Mouse (Mus musculus) heart, embryonic 15.5 days (tissue): ENCODE results near the gene Pomt1. TPM values are rescaled to one million over a fixed set of nuclear protein-coding genes. Genes with fewer than 3 reads are reported as not detected.

Source experiments
- ATAC-seq: fragments of 200-750 bp; cut with Nextera tagmentation; replicated peaks from 2 replicates; pipeline ENCODE4 v1.8.0; 2017; ENCODE audit warnings: low read depth, moderate TSS enrichment; ENCODE audit not compliant: insufficient number of reproducible peaks, insufficient read depth, low FRiP score
- H3K27ac ChIP-seq: fragments of 300-500 bp; sonication (generic); 2 replicates; pipeline ENCODE4 v1.5.1; 2015; ENCODE audit warnings: mild to moderate bottlenecking, inconsistent platforms
- H3K27me3 ChIP-seq: fragments of 300-500 bp; sonication (generic); 2 replicates; pipeline ENCODE4 v1.6.1; 2015; ENCODE audit warnings: inconsistent platforms
- H3K36me3 ChIP-seq: fragments of 300-500 bp; sonication (generic); 2 replicates; pipeline ENCODE4 v1.6.1; 2015; ENCODE audit warnings: mild to moderate bottlenecking, inconsistent platforms
- H3K4me1 ChIP-seq: fragments of 300-500 bp; sonication (generic); replicated peaks from 2 replicates; pipeline ENCODE4 v1.6.1; 2015; ENCODE audit warnings: inconsistent platforms
- H3K4me2 ChIP-seq: fragments of 300-500 bp; sonication (generic); 2 replicates; pipeline ENCODE4 v1.6.1; 2015; ENCODE audit warnings: inconsistent platforms, mild to moderate bottlenecking, moderate library complexity
- H3K4me3 ChIP-seq: fragments of 300-500 bp; sonication (generic); 2 replicates; pipeline ENCODE4 v1.5.1; 2015; ENCODE audit warnings: mild to moderate bottlenecking, inconsistent platforms
- H3K9ac ChIP-seq: fragments of 300-500 bp; sonication (generic); 2 replicates; pipeline ENCODE4 v1.6.1; 2015; ENCODE audit warnings: mild to moderate bottlenecking, inconsistent platforms
- H3K9me3 ChIP-seq: fragments of 300-500 bp; sonication (generic); replicated peaks from 2 replicates; pipeline ENCODE4 v1.6.1; 2016; ENCODE audit warnings: inconsistent platforms
- WGBS: fragments of 180-500 bp; shearing (Covaris S2); methylation state at CpG from one replicate; pipeline ENCODE4 v1.1.7; 2015; ENCODE audit warnings: mixed read lengths; 5-methylcytosine and 5-hydroxymethylcytosine counted together
- polyA plus RNA-seq: library from polyadenylated mRNA; unstranded; fragments of >200 nt; fragmentation: Nextera tagmentation; extraction: Ambion mirVana; gene quantifications from 2 replicates; pipeline ENCODE4 v1.2.1, GENCODE M21; 2015

Pomt1 gene
- polyA plus RNA-seq, 1 experiment from 2014 or later, result 15.4 TPM

GRCm38 (mm10) chr2:32222057-32222456 is 14.3 kb upstream of the Pomt1 start:
- H3K27ac ChIP-seq, result no peak overlapping the region
- peaks cover 100% of the 10 kb centered on the region for H3K36me3 ChIP-seq
- H3K4me2 ChIP-seq, result no peak overlapping the region
- WGBS, result 85% methylated on average over 10 of the region's 10 CpGs
- no peaks in the 10 kb centered on the region for H3K9me3 ChIP-seq
- H3K27me3 ChIP-seq, result no peaks in the 10 kb centered on the region
- no peak overlapping the region for H3K4me3 ChIP-seq
- no peak for ATAC-seq
- H3K4me1 ChIP-seq, result no peaks in the 10 kb centered on the region
- no peak overlapping the region for H3K9ac ChIP-seq

- H3K27me3 ChIP-seq, result no peaks in the 10 kb centered on the region
- H3K4me2 ChIP-seq, result peak overlapping the region; percentile 81
- WGBS, result 30% methylated on average over 7 of the region's 7 CpGs
- no peak for ATAC-seq
- H3K4me3 ChIP-seq, result peak overlapping the region; percentile 77
- H3K9me3 ChIP-seq, result no peaks in the 10 kb centered on the region
- H3K36me3 ChIP-seq, result peaks cover 35% of the 10 kb centered on the region
- H3K4me1 ChIP-seq, result peaks cover 18% of the 10 kb centered on the region
- H3K27ac ChIP-seq, result peak overlapping the region; percentile 90
- peak overlapping the region; percentile 67 for H3K9ac ChIP-seq
Measured at GRCm38 (mm10) chr2:32235433-32235832, 957 bp upstream of the Pomt1 start.

DNA sequence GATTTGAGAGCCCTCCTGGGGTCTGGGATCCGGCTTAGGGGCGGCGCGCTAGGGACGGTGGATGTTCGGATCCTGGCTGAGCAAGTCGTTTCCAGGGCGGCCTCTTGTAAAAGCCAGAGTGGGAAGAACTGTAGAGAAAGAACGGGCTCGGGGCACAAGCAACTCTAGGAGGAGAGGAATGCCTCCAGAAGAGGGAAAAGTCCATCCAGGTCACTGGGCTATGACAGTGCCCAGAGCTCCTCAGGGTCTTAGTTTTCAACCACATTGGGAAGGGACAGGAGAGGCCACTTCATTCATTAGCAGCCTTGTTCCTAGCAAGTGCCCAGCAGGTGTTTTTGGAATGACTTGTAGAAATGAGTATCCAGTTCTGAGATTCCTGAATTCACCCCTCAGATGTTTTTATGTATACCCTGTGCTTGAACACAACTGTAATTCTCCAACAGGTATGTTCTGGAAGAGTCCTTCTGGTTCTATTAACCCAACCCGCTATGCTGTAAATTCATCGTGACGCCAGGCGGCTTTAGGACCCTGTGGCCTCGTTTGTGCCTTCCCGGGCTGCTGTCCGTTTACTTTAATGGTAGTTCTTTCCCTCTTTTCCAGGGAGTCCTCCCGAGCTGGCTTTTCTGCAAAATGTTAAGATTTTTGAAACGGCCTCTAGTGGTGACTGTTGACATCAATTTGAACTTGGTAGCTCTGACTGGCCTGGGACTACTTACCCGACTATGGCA is 534 bp downstream of the Pomt1 start:
- peak overlapping the region; percentile 68 for H3K9ac ChIP-seq
- peak overlapping the region; percentile 77 for H3K4me3 ChIP-seq
- peak; percentile 32 for ATAC-seq
- peak overlapping the region; percentile 90 for H3K27ac ChIP-seq
- peaks cover 18% of the 10 kb centered on the region for H3K4me1 ChIP-seq
- peak overlapping the region; percentile 81 for H3K4me2 ChIP-seq
- no peaks in the 10 kb centered on the region for H3K9me3 ChIP-seq
- peaks cover 24% of the 10 kb centered on the region; the same call in 1 of the 2 replicates for H3K36me3 ChIP-seq
- WGBS, result under 1% methylated on average over 20 of the region's 20 CpGs
- no peaks in the 10 kb centered on the region for H3K27me3 ChIP-seq

- Histone ChIP-seq H3K9ac (peak overlapping the region; percentile 68), H3K4me1 (peaks cover 18% of the 10 kb centered on the region), H3K9me3 (no peaks in the 10 kb centered on the region), H3K4me2 (peak overlapping the region; percentile 81), H3K4me3 (peak overlapping the region; percentile 77), H3K36me3 (peaks cover 19% of the 10 kb centered on the region; the same call in 1 of the 2 replicates), H3K27ac (peak overlapping the region; percentile 90), H3K27me3 (no peaks in the 10 kb centered on the region)
- WGBS, result 36% methylated on average over 4 of the region's 4 CpGs
- no peak for ATAC-seq
Measured at GRCm38 (mm10) chr2:32237571-32237970, 1.2 kb downstream of the Pomt1 start.

DNA sequence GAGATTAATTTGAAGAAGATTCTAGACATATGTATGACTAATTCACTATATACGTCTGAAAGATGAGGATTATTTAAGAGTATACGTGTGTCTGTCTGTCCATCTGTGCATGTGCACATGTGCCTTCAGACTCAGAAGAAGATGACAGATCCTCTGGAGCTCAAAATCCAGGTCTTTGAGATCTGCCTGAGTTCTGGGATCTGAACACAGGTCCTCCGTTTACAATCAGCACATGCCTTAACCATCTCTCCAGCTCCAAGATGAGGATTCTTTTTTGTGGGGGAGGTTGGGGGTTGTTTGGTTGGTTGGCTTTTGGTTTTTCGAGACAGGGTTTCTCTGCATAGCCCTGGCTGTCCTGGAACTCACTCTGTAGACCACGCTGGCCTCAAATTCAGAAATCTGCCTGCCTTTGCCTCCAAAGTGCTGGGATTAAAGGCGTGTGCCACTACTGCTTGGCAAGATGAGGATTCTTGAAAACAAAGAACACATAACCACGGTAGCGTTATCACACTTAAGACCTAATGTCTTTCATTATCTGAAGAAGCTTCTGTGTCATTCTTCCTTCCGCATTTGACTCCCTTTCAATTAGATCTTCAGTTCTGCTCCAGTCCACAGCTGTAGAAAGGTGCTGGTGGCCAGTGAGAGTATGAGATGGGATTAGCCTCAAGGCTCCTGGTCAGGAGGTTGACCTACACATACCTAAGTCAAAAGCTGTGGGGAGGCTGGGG is 2.5 kb downstream of the Pomt1 start:
- H3K27ac ChIP-seq, result no peak overlapping the region
- peaks cover 18% of the 10 kb centered on the region for H3K4me1 ChIP-seq
- H3K9me3 ChIP-seq, result no peaks in the 10 kb centered on the region
- no peak overlapping the region for H3K4me2 ChIP-seq
- peaks cover 7% of the 10 kb centered on the region; the same call in 1 of the 2 replicates for H3K36me3 ChIP-seq
- ATAC-seq, result no peak
- H3K27me3 ChIP-seq, result no peaks in the 10 kb centered on the region
- no peak overlapping the region for H3K9ac ChIP-seq
- no peak overlapping the region for H3K4me3 ChIP-seq
- WGBS, result 84% methylated on average over 9 of the region's 9 CpGs

DNA sequence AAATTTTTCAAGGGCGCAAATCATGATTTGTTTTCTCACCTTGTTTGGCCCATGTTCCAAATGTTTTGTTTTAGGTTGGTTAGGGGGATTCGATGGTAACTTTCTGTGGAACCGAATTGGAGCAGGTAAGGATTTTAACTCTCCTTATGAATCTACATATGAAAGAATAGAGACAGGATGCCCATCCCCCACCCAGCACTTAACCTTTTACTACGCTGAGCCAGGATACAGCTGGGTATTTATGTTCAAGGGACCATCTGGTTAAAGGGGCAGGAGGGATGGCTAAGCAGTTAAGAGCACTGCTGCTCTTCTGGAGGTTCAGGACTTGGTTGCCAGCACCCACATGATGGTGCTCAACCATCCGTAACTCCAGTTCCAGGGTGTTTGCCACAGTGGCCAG is 4.2 kb downstream of the Pomt1 start:
- peaks cover 10% of the 10 kb centered on the region for H3K4me1 ChIP-seq
- no peaks in the 10 kb centered on the region for H3K9me3 ChIP-seq
- no peaks in the 10 kb centered on the region for H3K27me3 ChIP-seq
- H3K9ac ChIP-seq, result no peak overlapping the region
- H3K4me2 ChIP-seq, result no peak overlapping the region
- H3K4me3 ChIP-seq, result no peak overlapping the region
- ATAC-seq, result no peak
- H3K36me3 ChIP-seq, result peaks cover 17% of the 10 kb centered on the region; the same call in 1 of the 2 replicates
- no peak overlapping the region for H3K27ac ChIP-seq
- 86% methylated on average over 5 of the region's 5 CpGs for WGBS

GRCm38 (mm10) chr2:32242986-32243385 is 6.6 kb downstream of the Pomt1 start:
- no peaks in the 10 kb centered on the region for H3K9me3 ChIP-seq
- WGBS, result 76% methylated on average over 4 of the region's 4 CpGs
- H3K4me2 ChIP-seq, result no peak overlapping the region
- ATAC-seq, result no peak
- no peak overlapping the region for H3K4me3 ChIP-seq
- no peaks in the 10 kb centered on the region for H3K4me1 ChIP-seq
- H3K27ac ChIP-seq, result no peak overlapping the region
- H3K36me3 ChIP-seq, result peaks cover 21% of the 10 kb centered on the region; the same call in 1 of the 2 replicates
- H3K9ac ChIP-seq, result no peak overlapping the region
- no peaks in the 10 kb centered on the region for H3K27me3 ChIP-seq

- Histone ChIP-seq H3K27me3 (no peaks in the 10 kb centered on the region), H3K4me2 (no peak overlapping the region), H3K4me1 (no peaks in the 10 kb centered on the region), H3K4me3 (no peak overlapping the region), H3K36me3 (peaks cover 29% of the 10 kb centered on the region; the same call in 1 of the 2 replicates), H3K9me3 (no peaks in the 10 kb centered on the region), H3K9ac (no peak overlapping the region), H3K27ac (no peak overlapping the region)
- 82% methylated on average over 4 of the region's 4 CpGs for WGBS
- no peak for ATAC-seq
Measured at GRCm38 (mm10) chr2:32246741-32247140, 10.4 kb downstream of the Pomt1 start.

DNA sequence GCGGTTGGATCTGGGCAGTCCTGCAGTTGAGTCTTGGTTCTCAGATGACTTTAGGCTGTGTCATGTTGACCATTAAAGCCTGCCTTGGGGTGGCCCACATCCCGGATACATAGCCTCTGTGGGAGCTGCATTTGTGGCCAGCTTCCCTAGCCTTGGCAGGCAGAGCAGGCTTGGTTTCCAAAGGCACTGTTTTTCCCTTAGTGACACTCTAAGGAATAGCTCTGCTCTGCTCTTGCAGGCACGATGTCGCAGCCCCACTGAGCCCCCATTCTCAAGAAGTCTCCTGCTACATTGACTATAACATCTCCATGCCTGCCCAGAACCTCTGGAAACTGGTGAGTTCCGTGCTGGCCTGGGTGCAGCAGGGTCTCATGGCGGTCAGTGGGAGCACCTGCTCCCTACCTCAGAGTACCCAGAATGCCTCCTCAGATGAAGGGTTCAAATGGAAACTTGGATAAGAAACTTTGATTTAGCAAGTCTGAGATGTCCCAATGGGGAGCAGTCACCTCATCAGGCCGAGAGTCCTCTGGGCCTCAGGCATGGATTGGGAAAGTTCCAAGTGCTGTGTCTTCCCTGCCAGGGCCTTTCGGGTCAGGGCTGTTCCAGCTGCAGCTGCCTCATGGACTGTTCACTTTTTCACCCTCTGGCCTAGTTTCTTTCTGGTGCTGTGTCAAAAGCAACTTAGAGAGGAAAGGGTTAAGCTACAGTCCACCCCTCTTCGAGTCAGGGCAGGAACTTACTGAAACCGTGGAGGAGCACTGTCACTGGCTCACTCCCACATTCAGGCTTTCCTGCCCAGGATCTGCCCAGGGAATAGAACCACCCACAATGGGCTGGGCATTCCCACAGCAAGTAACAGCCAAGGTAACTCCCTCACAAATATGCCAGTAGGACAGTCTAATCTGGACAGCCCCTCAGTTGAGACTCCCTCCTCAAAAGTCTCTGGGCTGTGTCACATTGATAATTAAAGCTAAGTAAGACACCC is 12.3 kb downstream of the Pomt1 start:
- Histone ChIP-seq H3K36me3 (peaks cover 40% of the 10 kb centered on the region; the same call in 1 of the 2 replicates), H3K4me2 (no peak overlapping the region), H3K4me1 (no peaks in the 10 kb centered on the region), H3K4me3 (no peak overlapping the region), H3K9ac (no peak overlapping the region), H3K27me3 (no peaks in the 10 kb centered on the region), H3K27ac (no peak overlapping the region), H3K9me3 (no peaks in the 10 kb centered on the region)
- 73% methylated on average over 10 of the region's 10 CpGs for WGBS
- no peak for ATAC-seq

- Histone ChIP-seq H3K9ac (no peak overlapping the region), H3K36me3 (peaks cover 45% of the 10 kb centered on the region), H3K4me2 (no peak overlapping the region), H3K9me3 (no peaks in the 10 kb centered on the region), H3K4me3 (no peak overlapping the region), H3K27ac (no peak overlapping the region), H3K27me3 (no peaks in the 10 kb centered on the region), H3K4me1 (no peaks in the 10 kb centered on the region)
- 79% methylated on average over 12 of the region's 12 CpGs for WGBS
- ATAC-seq, result no peak
Measured at GRCm38 (mm10) chr2:32251791-32252527, 15.6 kb downstream of the Pomt1 start.
